Mouse (Mus musculus): ENCODE measurements around the gene Lgr4.

DNA sequence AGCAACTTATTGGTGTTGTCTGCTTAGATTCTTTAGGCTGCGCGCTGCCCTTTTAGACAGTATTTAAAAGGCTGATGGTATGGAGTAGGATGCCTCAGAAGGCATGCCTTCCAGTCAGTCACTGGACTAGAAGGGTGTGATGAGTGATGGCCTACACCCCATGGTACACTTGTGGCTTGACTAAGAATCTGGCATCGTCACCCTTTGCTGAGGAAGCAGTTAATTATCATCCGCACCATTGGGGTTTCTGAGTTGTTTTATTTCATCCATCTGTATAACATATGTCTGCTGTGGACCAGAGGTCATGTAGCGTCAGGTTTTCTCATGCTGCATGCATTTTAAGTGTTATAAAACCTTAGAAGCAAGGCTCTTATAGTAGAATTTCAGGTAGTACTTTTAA lies 70.5 kb downstream of the Lgr4 start:
- TF ChIP-seq CTCF (IDR thresholded peaks at IDR 0.05; ENCODE audit: low read depth) (no peak), EP300 (IDR thresholded peaks at IDR 0.05; ENCODE audit: low read depth) (no peak)
